Mouse (Mus musculus): ENCODE data around the gene Tmem150a.

Gene Tmem150a

GRCm38 (mm10) chr6:72371571-72371970 lies 16.3 kb downstream of the Tmem150a start:
- DNase-seq (ENCODE audit: low read depth in 1 of 2, low spot score in 2 of 2), result no peak

GRCm38 (mm10) chr6:72373184-72373583 lies 17.9 kb downstream of the Tmem150a start:
- no peak for DNase-seq (ENCODE audit: low read depth in 1 of 2, low spot score in 2 of 2)

- no peak for DNase-seq (ENCODE audit: low read depth in 1 of 2, low spot score in 2 of 2)
These were observed 19.0 kb downstream of the Tmem150a start for GRCm38 (mm10) chr6:72374206-72374605.

GRCm38 (mm10) chr6:72374820-72375563 lies 19.7 kb downstream of the Tmem150a start:
- DNase-seq (ENCODE audit: low read depth in 1 of 2, low spot score in 2 of 2), result no peak

- DNase-seq (ENCODE audit: low read depth in 1 of 2, low spot score in 2 of 2), result no peak
These were observed 23.4 kb downstream of the Tmem150a start for GRCm38 (mm10) chr6:72378510-72379234.

- DNase-seq (ENCODE audit: low read depth in 1 of 2, low spot score in 2 of 2), result no peak
These were observed 24.3 kb downstream of the Tmem150a start for GRCm38 (mm10) chr6:72379377-72380130.

GRCm38 (mm10) chr6:72380131-72380770 lies 25.0 kb downstream of the Tmem150a start, which contains the start of gene Vamp5:
Gene Vamp5, minus strand, starts transcription at chr6:72380468.
- DNase-seq (ENCODE audit: low read depth in 1 of 2, low spot score in 2 of 2), result peak; percentile 36 to 75

GRCm38 (mm10) chr6:72382494-72382893 lies 27.2 kb downstream of the Tmem150a start:
- DNase-seq (ENCODE audit: low read depth in 1 of 2, low spot score in 2 of 2), result no peak

GRCm38 (mm10) chr6:72383142-72383820 lies 28.0 kb downstream of the Tmem150a start:
- DNase-seq (ENCODE audit: low read depth in 1 of 2, low spot score in 2 of 2), result no peak

GRCm38 (mm10) chr6:72383952-72384351 lies 28.7 kb downstream of the Tmem150a start:
- no peak for DNase-seq (ENCODE audit: low read depth in 1 of 2, low spot score in 2 of 2)

- no peak for DNase-seq (ENCODE audit: low read depth in 1 of 2, low spot score in 2 of 2)
These were observed 30.0 kb downstream of the Tmem150a start for GRCm38 (mm10) chr6:72385258-72385657.

- no peak for DNase-seq (ENCODE audit: low read depth in 1 of 2, low spot score in 2 of 2)
These were observed 31.3 kb downstream of the Tmem150a start for GRCm38 (mm10) chr6:72386561-72386960.

GRCm38 (mm10) chr6:72387816-72388215 lies 32.6 kb downstream of the Tmem150a start:
- DNase-seq (ENCODE audit: low read depth in 1 of 2, low spot score in 2 of 2), result no peak

- no peak for DNase-seq (ENCODE audit: low read depth in 1 of 2, low spot score in 2 of 2)
These were observed 33.0 kb downstream of the Tmem150a start for GRCm38 (mm10) chr6:72388266-72388665.

GRCm38 (mm10) chr6:72388791-72389329 lies 33.6 kb downstream of the Tmem150a start:
- DNase-seq (ENCODE audit: low read depth in 1 of 2, low spot score in 2 of 2), result no peak

GRCm38 (mm10) chr6:72389471-72389940 lies 34.3 kb downstream of the Tmem150a start:
- DNase-seq (ENCODE audit: low read depth in 1 of 2, low spot score in 2 of 2), result peak in 1 of 2 experiments; percentile 49

GRCm38 (mm10) chr6:72389941-72390771 lies 34.9 kb downstream of the Tmem150a start, which contains the start of gene Vamp8:
Gene Vamp8, minus strand, starts transcription at chr6:72390703.
- peak; percentile 32 to 59 for DNase-seq (ENCODE audit: low read depth in 1 of 2, low spot score in 2 of 2)

GRCm38 (mm10) chr6:72390795-72391521 lies 35.7 kb downstream of the Tmem150a start:
- DNase-seq (ENCODE audit: low read depth in 1 of 2, low spot score in 2 of 2), result no peak

Measured in monocyte, adult 2 months (primary cell).